Mouse (Mus musculus) heart, adult 2 months (tissue): ENCODE data around the gene Cdhr5.

Experiments used
- CTCF ChIP-seq: fragments of 200-600 bp; IDR thresholded peaks from 2 replicates; pipeline ENCODE4 v1.8.1; 2022; ENCODE audit warnings: antibody characterized with exemption, mild to moderate bottlenecking, moderate library complexity
- POLR2A ChIP-seq: fragments of 200-500 bp; IDR thresholded peaks from 2 replicates; pipeline ENCODE4 v1.6.1; 2011; ENCODE audit warnings: mild to moderate bottlenecking, low read depth, low read length, control low read depth; ENCODE audit not compliant: insufficient read depth

DNA sequence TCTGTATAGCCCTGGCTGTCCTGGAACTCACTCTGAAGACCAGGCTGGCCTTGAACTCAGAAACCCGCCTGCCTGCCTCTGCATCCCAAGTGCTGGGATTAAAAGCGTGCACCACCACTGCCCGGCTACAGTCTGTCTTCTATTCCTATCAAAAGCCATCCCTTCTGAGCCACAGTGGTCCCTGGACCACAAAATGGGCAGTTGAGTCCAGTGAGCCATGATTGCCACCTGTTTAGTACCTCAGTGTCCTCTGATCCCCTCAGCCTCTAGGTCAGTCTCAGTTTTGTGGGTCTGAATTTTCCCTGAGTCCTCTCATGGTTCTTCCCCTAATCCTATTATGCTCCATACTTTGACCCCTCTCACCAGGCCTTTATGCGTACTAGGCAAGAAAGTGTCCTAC is 48.8 kb downstream of the Cdhr5 start:
- TF ChIP-seq CTCF (no peak), POLR2A (no peak)
